8 mouse cellular contexts compared by ENCODE assay signal in the genomic region with DNA sequence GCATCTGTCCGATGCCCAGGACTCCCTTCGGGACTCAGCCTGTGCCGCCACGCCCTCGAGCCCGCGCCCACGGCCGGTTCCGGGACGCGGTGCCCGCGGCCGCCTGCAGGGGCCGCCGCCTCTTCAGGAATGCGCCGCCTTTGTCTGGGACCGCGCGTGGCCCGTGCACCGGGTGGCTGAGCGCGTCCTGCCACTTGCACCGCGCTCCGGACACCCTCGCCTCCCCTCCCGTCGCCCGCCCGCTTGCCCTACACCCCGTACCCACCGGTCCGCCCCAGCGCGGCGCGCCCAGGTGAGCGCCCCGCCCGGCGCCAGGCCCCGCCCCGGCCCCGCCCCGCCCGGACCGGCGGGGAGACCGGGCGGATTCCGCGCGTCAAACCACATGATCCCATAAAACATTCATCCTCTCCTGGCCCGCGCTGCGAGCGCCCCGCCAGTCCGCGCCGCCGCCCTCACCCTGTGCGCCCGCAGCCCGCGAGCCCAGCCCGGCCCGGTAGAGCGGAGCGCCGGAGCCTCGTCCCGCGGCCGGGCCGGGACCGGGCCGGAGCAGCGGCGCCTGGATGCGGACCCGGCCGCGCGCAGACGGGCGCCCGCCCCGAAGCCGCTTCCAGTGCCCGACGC. TPM values are rescaled to one million over a fixed set of nuclear protein-coding genes. Genes with fewer than 3 reads are reported as not detected.
A peak's percentile ranks its signal among the peaks of the same experiment; 100 is the strongest.
DNase-seq lines count a peak whose midpoint lies in the region; ATAC-seq lines count a peak whose summit lies in the region.

A gene (plus strand): TSS at position 402 of the 621 bp plus-strand sequence.

- 0 out of 2 replicates have a peak within 1 kb of the TSS, but pooled peaks have one; percentile 25 for H3K27ac ChIP-seq in embryonic facial prominence, embryonic 12.5 days
- H3K27ac ChIP-seq in lung, embryonic 15.5 days = no peak within 1 kb of the TSS

- peak; percentile 76 for DNase-seq in adrenal gland, postnatal 10 days
- peak; percentile 73 to 77 for DNase-seq in heart, postnatal 14 days
- DNase-seq in large intestine, adult 2 months (ENCODE audit: low read depth, low spot score) = peak; percentile 42
- peak; percentile 61 for DNase-seq in ovary, postnatal 36 days (ENCODE audit: low spot score)

- H3K4me1 ChIP-seq in embryonic facial prominence, embryonic 12.5 days = 0 out of 2 replicates have a peak, but pooled peaks cover 6% of the 10 kb centered on the region
- peaks cover 15% of the 10 kb centered on the region for H3K4me1 ChIP-seq in lung, embryonic 15.5 days

- H3K4me2 ChIP-seq in embryonic facial prominence, embryonic 12.5 days (replicated peaks) = peak within 1 kb of the TSS; percentile 99
- H3K4me2 ChIP-seq in lung, embryonic 15.5 days = peak within 1 kb of the TSS; percentile 99

- H3K36me3 ChIP-seq in embryonic facial prominence, embryonic 12.5 days = no peaks in the 10 kb centered on the region
- no peaks in the 10 kb centered on the region for H3K36me3 ChIP-seq in lung, embryonic 15.5 days

- intact Hi-C loops in heart, postnatal 14 days (cut with DNase I) = loop anchor here (1.0 kb wide), 1 partner anchor 45 kb away; no protein-coding TSS in a partner anchor

- H3K27me3 ChIP-seq in embryonic facial prominence, embryonic 12.5 days = peaks cover 48% of the 10 kb centered on the region
- H3K27me3 ChIP-seq in lung, embryonic 15.5 days = peaks cover 45% of the 10 kb centered on the region

- no peaks in the 10 kb centered on the region for H3K9me3 ChIP-seq in embryonic facial prominence, embryonic 12.5 days
- no peaks in the 10 kb centered on the region for H3K9me3 ChIP-seq in lung, embryonic 15.5 days

- peak; percentile 32 for ATAC-seq in CD4-positive, CD25-positive, alpha-beta regulatory T cell, adult 4 months
- peak; percentile 54 for ATAC-seq in embryonic facial prominence, embryonic 12.5 days (ENCODE audit: insufficient number of reproducible peaks, insufficient read depth, low FRiP score, low TSS enrichment)
- peak; percentile 61 for ATAC-seq in lung, embryonic 15.5 days (ENCODE audit: borderline replicate concordance, extremely low read depth, low FRiP score, low TSS enrichment)
- ATAC-seq in erythroid progenitor cell, adult 5-6 weeks (replicated peaks; ENCODE audit: low FRiP score, poor library complexity, severe bottlenecking) = no peak

- peak within 1 kb of the TSS; percentile 74 for H3K9ac ChIP-seq in embryonic facial prominence, embryonic 12.5 days
- H3K9ac ChIP-seq in lung, embryonic 15.5 days = peak within 1 kb of the TSS; percentile 49

- H3K4me3 ChIP-seq in embryonic facial prominence, embryonic 12.5 days = peak within 1 kb of the TSS; percentile 62
- H3K4me3 ChIP-seq in lung, embryonic 15.5 days = peak within 1 kb of the TSS; percentile 65

- under 1% methylated on average over 74 of the region's 96 CpGs for whole genome bisulfite sequencing in embryonic facial prominence, embryonic 12.5 days
- WGBS in large intestine, adult 2 months = under 1% methylated on average over 95 of the region's 96 CpGs
- under 1% methylated on average over 81 of the region's 96 CpGs for WGBS in lung, embryonic 15.5 days

RNA-seq across cellular contexts. Expression of the gene that starts here (rescaled TPM):
- not detected for polyA plus RNA-seq in CD4-positive, CD25-positive, alpha-beta regulatory T cell, adult 4 months (2017; shearing (Covaris generic))
- under 1 TPM; 0.66 to 0.94 TPM for total RNA-seq in adrenal gland, postnatal 10 days (2021)
- 3.1 and 3.4 TPM in 2 replicates for polyA plus RNA-seq in embryonic facial prominence, embryonic 12.5 days (2016; fragmentation: Nextera tagmentation; extraction: Ambion mirVana)
- 10 to 100 TPM; 17.4 to 19.9 TPM for total RNA-seq in heart, postnatal 14 days (2021)
- 7.1 and 8.9 TPM in 2 replicates for polyA plus RNA-seq in large intestine, adult 2 months (2012; rRNA removed)
- 0.74 and 0.90 TPM in 2 replicates for polyA plus RNA-seq in lung, embryonic 15.5 days (2015; fragmentation: Nextera tagmentation; extraction: Ambion mirVana)
- total RNA-seq in erythroid progenitor cell, adult 5-6 weeks (2015; ENCODE audit: low replicate concordance) = 1.4 TPM in 1 of 2 replicates, not detected in the other
- 1.6 TPM in 1 of 2 replicates, not detected in the other for total RNA-seq in erythroid progenitor cell, adult 5-6 weeks (2017; ENCODE audit: low replicate concordance)

Comparison
In these comparisons a context has a peak if more than half of its experiments do, and no peak if none do; other contexts are left out.
1. RNA of the gene that starts here (total RNA-seq): 17.4 to 19.9 TPM in heart, postnatal 14 days; 1.4 to 1.6 TPM in erythroid progenitor cell, adult 5-6 weeks and 0.66 to 0.94 TPM in adrenal gland, postnatal 10 days; every median in the first group is over 4 times any median in the second.
2. Peak in ATAC-seq in CD4-positive, CD25-positive, alpha-beta regulatory T cell, adult 4 months; RNA of the gene not detected or under 1 TPM.
3. Peak in DNase-seq in adrenal gland, postnatal 10 days; RNA of the gene not detected or under 1 TPM.
4. Peak in ATAC-seq, H3K4me3 ChIP-seq, H3K9ac ChIP-seq and H3K4me2 ChIP-seq in lung, embryonic 15.5 days; RNA of the gene not detected or under 1 TPM.
5. Peak in every context shown above with its lines, with median percentiles within 50 percentile points of each other: DNase-seq.